ENCODE assay signal across 17 mouse cellular contexts in the genomic region with DNA sequence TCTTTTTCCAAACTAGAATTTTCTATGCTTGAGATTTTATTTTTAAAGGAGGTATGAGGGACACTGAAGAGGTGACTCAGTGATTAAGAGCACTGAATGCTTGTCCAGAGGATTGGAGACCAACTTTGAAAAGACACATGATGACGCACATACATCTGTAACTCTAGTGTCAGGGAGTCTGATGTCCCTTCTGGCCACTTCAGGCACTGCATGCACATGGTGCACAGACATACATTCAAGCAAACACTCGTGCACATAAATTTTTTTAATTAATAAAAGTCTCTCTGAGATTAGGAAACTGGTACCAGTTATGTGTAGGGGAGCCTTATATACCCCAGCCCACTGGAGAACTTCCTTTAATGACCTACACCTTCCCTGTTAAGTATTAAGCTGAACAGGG. TPM values are rescaled to one million over a fixed set of nuclear protein-coding genes. Genes with fewer than 3 reads are reported as not detected.
DNase-seq lines count a peak whose midpoint lies in the region; ATAC-seq and TF ChIP-seq lines count a peak whose summit lies in the region.
"Had no signal": no experiment of that assay in that cellular context is flagged by ENCODE, and none has a peak within 500 bp of the region (broad histone marks: within the 10 kb centered on the region; RNA-seq: fewer than 3 reads in every experiment).

No protein-coding gene starts in this region.

- no peak overlapping the region for H3K4me3 ChIP-seq in heart, embryonic 11.5 days (ENCODE audit: low read depth, low read length)
- H3K4me3 ChIP-seq in layer of hippocampus, adult 2 months = no peak overlapping the region
- no peak overlapping the region for H3K4me3 ChIP-seq in midbrain, postnatal 0 days (ENCODE audit: low read depth, low read length)
- H3K4me3 ChIP-seq in midbrain, embryonic 16.5 days (ENCODE audit: low read depth, low read length) = no peak overlapping the region
- no peak overlapping the region for H3K4me3 ChIP-seq in stomach, postnatal 0 days (ENCODE audit: low read depth, low read length)
- H3K4me3 ChIP-seq: embryonic facial prominence, embryonic 10.5 days; heart, embryonic 12.5 days had no signal

- no peak for ATAC-seq in heart, embryonic 11.5 days (replicated peaks; ENCODE audit: insufficient number of reproducible peaks, low FRiP score, low TSS enrichment)
- ATAC-seq in midbrain, postnatal 0 days (ENCODE audit: low FRiP score) = no peak
- ATAC-seq in midbrain, embryonic 16.5 days = no peak
- ATAC-seq in stomach, postnatal 0 days (ENCODE audit: low FRiP score, low TSS enrichment) = no peak
- ATAC-seq: forebrain, embryonic 14.5 days; hindbrain, embryonic 16.5 days had no signal

- WGBS in heart, embryonic 11.5 days (ENCODE audit: insufficient replicate concordance) = 77% methylated on average over 2 of the region's 2 CpGs
- 85% methylated on average over 2 of the region's 2 CpGs for WGBS in midbrain, postnatal 0 days
- 88% methylated on average over 2 of the region's 2 CpGs for WGBS in midbrain, embryonic 16.5 days
- 88% methylated on average over 2 of the region's 2 CpGs for WGBS in stomach, postnatal 0 days

- H3K36me3 ChIP-seq in heart, embryonic 11.5 days (ENCODE audit: control insufficient read depth, insufficient read depth, low read length) = no peaks in the 10 kb centered on the region
- no peaks in the 10 kb centered on the region for H3K36me3 ChIP-seq in midbrain, postnatal 0 days (ENCODE audit: insufficient read depth, low read length)
- H3K36me3 ChIP-seq in midbrain, embryonic 16.5 days (ENCODE audit: control insufficient read depth, insufficient read depth, low read length) = no peaks in the 10 kb centered on the region
- H3K36me3 ChIP-seq in stomach, postnatal 0 days (ENCODE audit: control insufficient read depth, insufficient read depth, low read length) = no peaks in the 10 kb centered on the region
- H3K36me3 ChIP-seq: embryonic facial prominence, embryonic 10.5 days; heart, embryonic 12.5 days had no signal

- peak; percentile 62 for DNase-seq in heart, adult 11 months
- DNase-seq in layer of hippocampus, adult 2 months (ENCODE audit: low spot score in 2 of 2) = no peak
- DNase-seq in layer of hippocampus, postnatal 14 days (ENCODE audit: low spot score in 2 of 2) = no peak
- no peak for DNase-seq in midbrain, postnatal 0 days (ENCODE audit: low spot score)
- no peak for DNase-seq in stomach, postnatal 0 days (ENCODE audit: low spot score)
- DNase-seq in left cerebral cortex, postnatal 25 days (ENCODE audit: low spot score in 2 of 2) = no peak
- DNase-seq: adrenal gland, postnatal 10 days; cerebellum, adult 2 months; cerebellum, postnatal 10 days; gastrocnemius, postnatal 36 days; heart, postnatal 36 days had no signal

- no peak overlapping the region for H3K27ac ChIP-seq in heart, embryonic 11.5 days (ENCODE audit: low read depth, low read length)
- H3K27ac ChIP-seq in layer of hippocampus, adult 2 months = no peak overlapping the region
- H3K27ac ChIP-seq in midbrain, postnatal 0 days (ENCODE audit: low read depth, low read length) = no peak overlapping the region
- H3K27ac ChIP-seq in midbrain, embryonic 16.5 days (ENCODE audit: low read length) = no peak overlapping the region
- no peak overlapping the region for H3K27ac ChIP-seq in stomach, postnatal 0 days (replicated peaks)
- H3K27ac ChIP-seq: embryonic facial prominence, embryonic 10.5 days had no signal

- intact Hi-C loops in left cerebral cortex, postnatal 25 days (cut with DNase I) = no loop called here

- H3K4me1 ChIP-seq in heart, embryonic 11.5 days (ENCODE audit: control insufficient read depth, insufficient read depth, low read length) = peaks cover 8% of the 10 kb centered on the region
- no peaks in the 10 kb centered on the region for H3K4me1 ChIP-seq in midbrain, postnatal 0 days (ENCODE audit: insufficient read depth, low read length)
- H3K4me1 ChIP-seq in midbrain, embryonic 16.5 days (ENCODE audit: control insufficient read depth, insufficient read depth, low read length) = no peaks in the 10 kb centered on the region
- H3K4me1 ChIP-seq in stomach, postnatal 0 days (replicated peaks; ENCODE audit: control insufficient read depth, insufficient read depth) = no peaks in the 10 kb centered on the region
- H3K4me1 ChIP-seq: embryonic facial prominence, embryonic 10.5 days had no signal

- no peak overlapping the region for H3K9ac ChIP-seq in heart, embryonic 11.5 days (ENCODE audit: low read depth, low read length)
- no peak overlapping the region for H3K9ac ChIP-seq in midbrain, postnatal 0 days (replicated peaks; ENCODE audit: low read length, poor library complexity, severe bottlenecking)
- H3K9ac ChIP-seq in midbrain, embryonic 16.5 days (ENCODE audit: low read depth, low read length) = no peak overlapping the region
- H3K9ac ChIP-seq in stomach, postnatal 0 days (ENCODE audit: low read length) = no peak overlapping the region
- H3K9ac ChIP-seq: heart, embryonic 12.5 days had no signal

- H3K9me3 ChIP-seq in heart, embryonic 11.5 days (replicated peaks; ENCODE audit: control insufficient read depth, low read length) = no peaks in the 10 kb centered on the region
- H3K9me3 ChIP-seq in midbrain, postnatal 0 days (ENCODE audit: low read length) = no peaks in the 10 kb centered on the region
- H3K9me3 ChIP-seq in midbrain, embryonic 16.5 days (replicated peaks; ENCODE audit: control insufficient read depth, low read length, poor library complexity, severe bottlenecking) = no peaks in the 10 kb centered on the region
- no peaks in the 10 kb centered on the region for H3K9me3 ChIP-seq in stomach, postnatal 0 days (ENCODE audit: control insufficient read depth, low read length)
- H3K9me3 ChIP-seq: embryonic facial prominence, embryonic 10.5 days had no signal

- TF ChIP-seq CTCF in layer of hippocampus, adult 2 months (conservative IDR thresholded peaks at IDR 0.05) = peak; percentile 51
- TF ChIP-seq CTCF in midbrain, postnatal 0 days (IDR thresholded peaks at IDR 0.05) = 0 out of 2 replicates have a peak, but pooled peaks have one; percentile 10
- peak; percentile 30; the same call in 1 of the 2 replicates for TF ChIP-seq CTCF in stomach, postnatal 0 days (IDR thresholded peaks at IDR 0.05; ENCODE audit: low read depth)

- no peak overlapping the region for H3K4me2 ChIP-seq in heart, embryonic 11.5 days
- no peak overlapping the region for H3K4me2 ChIP-seq in midbrain, postnatal 0 days (ENCODE audit: low read depth, low read length, poor library complexity, severe bottlenecking)
- H3K4me2 ChIP-seq in midbrain, embryonic 16.5 days (ENCODE audit: low read length) = no peak overlapping the region
- no peak overlapping the region for H3K4me2 ChIP-seq in stomach, postnatal 0 days (replicated peaks; ENCODE audit: low read depth)
- H3K4me2 ChIP-seq: heart, embryonic 12.5 days had no signal

- TF ChIP-seq EP300 in stomach, postnatal 0 days (optimal IDR thresholded peaks at IDR 0.05) = no peak

- H3K27me3 ChIP-seq in heart, embryonic 11.5 days (ENCODE audit: control insufficient read depth, insufficient read depth, low read length) = no peaks in the 10 kb centered on the region
- H3K27me3 ChIP-seq in midbrain, postnatal 0 days (ENCODE audit: insufficient read depth, low read length) = no peaks in the 10 kb centered on the region
- H3K27me3 ChIP-seq in midbrain, embryonic 16.5 days (ENCODE audit: control insufficient read depth, insufficient read depth, low read depth, low read length) = no peaks in the 10 kb centered on the region
- H3K27me3 ChIP-seq in stomach, postnatal 0 days (ENCODE audit: control insufficient read depth, insufficient read depth, low read length) = no peaks in the 10 kb centered on the region
- H3K27me3 ChIP-seq: heart, embryonic 12.5 days had no signal

RNA-seq across cellular contexts. Expression of gene Col4a4, which starts 10.5 kb away (rescaled TPM):
- polyA plus RNA-seq in heart, embryonic 11.5 days (2014; fragmentation: Nextera tagmentation; extraction: Ambion mirVana) = 0.31 and 0.38 TPM in 2 replicates
- under 1 TPM; 0.61 to 1.00 TPM for total RNA-seq in layer of hippocampus, adult 2 months (2021)
- 1 to 10 TPM in 1 of 2 experiments, under 1 TPM in 1; 0.74 to 1.5 TPM for total RNA-seq in layer of hippocampus, postnatal 14 days (2021)
- 0.28 and 0.44 TPM in 2 replicates for total RNA-seq in midbrain, postnatal 0 days (2014; rRNA removed)
- polyA plus RNA-seq in midbrain, postnatal 0 days (2015; fragmentation: Nextera tagmentation; extraction: Ambion mirVana) = 0.16 and 0.36 TPM in 2 replicates
- 0.11 and 0.25 TPM in 2 replicates for polyA plus RNA-seq in midbrain, embryonic 16.5 days (2015; fragmentation: Nextera tagmentation; extraction: Ambion mirVana)
- polyA plus RNA-seq in stomach, postnatal 0 days (2015; fragmentation: Nextera tagmentation; extraction: Ambion mirVana) = 0.31 and 0.61 TPM in 2 replicates
- total RNA-seq in left cerebral cortex, postnatal 25 days (2021) = 1 to 10 TPM; 1.5 to 1.9 TPM

RNA-seq across cellular contexts. Expression of gene Col4a3, which starts 10.5 kb away (rescaled TPM):
- polyA plus RNA-seq in heart, embryonic 11.5 days (2014; fragmentation: Nextera tagmentation; extraction: Ambion mirVana) = 0.32 and 0.54 TPM in 2 replicates
- total RNA-seq in layer of hippocampus, adult 2 months (2021) = under 1 TPM; 0.32 to 0.46 TPM
- total RNA-seq in layer of hippocampus, postnatal 14 days (2021) = 1 to 10 TPM in 1 of 2 experiments, under 1 TPM in 1; 0.38 to 1.2 TPM
- total RNA-seq in midbrain, postnatal 0 days (2014; rRNA removed) = 0.27 and 0.38 TPM in 2 replicates
- polyA plus RNA-seq in midbrain, postnatal 0 days (2015; fragmentation: Nextera tagmentation; extraction: Ambion mirVana) = 0.16 and 0.35 TPM in 2 replicates
- polyA plus RNA-seq in midbrain, embryonic 16.5 days (2015; fragmentation: Nextera tagmentation; extraction: Ambion mirVana) = 0.24 and 0.25 TPM in 2 replicates
- 0.36 and 0.42 TPM in 2 replicates for polyA plus RNA-seq in stomach, postnatal 0 days (2015; fragmentation: Nextera tagmentation; extraction: Ambion mirVana)
- total RNA-seq in left cerebral cortex, postnatal 25 days (2021) = under 1 TPM; 0.50 to 0.78 TPM
